Mouse (Mus musculus) layer of hippocampus, adult 8-10 months (tissue): ENCODE data around the gene Krtap28-13. TPM values are rescaled to one million over a fixed set of nuclear protein-coding genes. Genes with fewer than 3 reads are reported as not detected.

Source experiments
- DNase-seq, 2 experiments: peaks; one replicate each; pipeline ENCODE4 v3.0.0; 2022; ENCODE audit warnings: low spot score in 2 of 2
- total RNA-seq, 4 experiments: library from RNA; stranded (reverse); gene quantifications; 2 replicates each; pipeline ENCODE4 v1.2.4; 2022

The Krtap28-13 gene
- under 1 TPM in 1 of 4 experiments, not detected in 3; 0.33 TPM for total RNA-seq

DNA sequence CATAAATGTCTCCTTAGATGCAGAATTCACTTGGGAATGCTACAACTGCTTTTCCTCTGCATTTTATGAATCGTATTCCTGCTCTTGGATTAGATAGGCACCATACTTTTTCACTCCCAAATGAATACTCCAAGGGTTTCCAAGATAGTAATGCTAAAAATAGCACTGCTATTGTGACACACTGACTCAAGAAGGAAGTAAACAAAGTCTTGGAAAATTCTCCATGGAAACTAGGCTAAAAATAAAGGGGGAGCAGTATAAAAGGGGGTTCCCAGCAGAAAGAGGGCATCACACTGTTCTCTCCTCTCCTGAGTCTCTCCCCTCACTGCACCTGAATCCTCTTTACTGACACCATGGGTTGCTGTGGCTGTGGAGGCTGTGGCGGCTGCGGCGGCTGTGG, at the start of gene Krtap28-13:
TSS of gene Krtap28-13 (plus strand) at position 288 of the 400 bp plus-strand sequence.
- DNase-seq: no peak

DNA sequence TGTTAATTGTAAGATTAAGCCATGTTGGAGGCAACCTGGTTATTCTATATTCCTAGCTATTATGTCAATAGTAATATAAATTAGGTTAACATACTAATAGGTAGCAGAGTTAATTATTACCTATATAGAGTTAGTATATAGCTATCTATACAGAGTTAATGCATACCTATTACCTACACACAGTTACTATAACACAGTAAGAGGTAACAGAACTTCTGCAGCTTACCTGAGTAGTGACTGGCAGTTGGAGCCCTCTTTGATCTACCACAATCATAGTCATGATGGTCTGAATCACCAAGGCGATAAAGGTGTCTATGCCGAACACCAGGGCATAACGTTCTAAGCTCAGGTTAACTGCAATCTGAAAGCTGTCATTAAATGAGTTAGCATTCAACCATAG, 46.3 kb upstream of the Krtap28-13 start:
- no peak for DNase-seq

DNA sequence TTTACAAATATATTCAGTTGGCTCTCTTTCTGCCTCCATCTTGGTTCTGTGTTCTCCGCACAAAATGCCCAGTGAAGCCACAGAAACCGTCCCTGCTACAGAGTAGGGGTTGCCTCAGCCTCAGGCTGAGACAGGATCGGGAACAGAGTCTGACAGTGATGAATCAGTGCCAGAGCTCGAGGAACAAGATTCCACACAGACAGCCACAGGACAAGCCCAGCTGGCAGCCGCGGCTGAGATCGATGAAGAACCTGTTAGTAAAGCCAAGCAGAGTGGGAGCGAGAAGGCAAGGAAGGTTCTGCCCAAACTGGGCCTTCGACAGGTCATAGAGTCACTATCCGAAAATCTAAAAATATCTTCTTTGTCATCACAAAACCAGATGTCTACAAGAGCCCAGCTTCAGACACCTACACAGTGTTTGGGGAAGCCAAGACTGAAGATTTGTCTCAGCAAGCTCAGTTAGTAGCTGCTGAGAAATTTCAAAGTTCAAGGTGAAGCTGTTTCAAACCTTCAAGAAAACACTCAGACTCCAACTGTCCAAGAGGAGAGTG, 45.3 kb upstream of the Krtap28-13 start:
- no peak for DNase-seq

DNA sequence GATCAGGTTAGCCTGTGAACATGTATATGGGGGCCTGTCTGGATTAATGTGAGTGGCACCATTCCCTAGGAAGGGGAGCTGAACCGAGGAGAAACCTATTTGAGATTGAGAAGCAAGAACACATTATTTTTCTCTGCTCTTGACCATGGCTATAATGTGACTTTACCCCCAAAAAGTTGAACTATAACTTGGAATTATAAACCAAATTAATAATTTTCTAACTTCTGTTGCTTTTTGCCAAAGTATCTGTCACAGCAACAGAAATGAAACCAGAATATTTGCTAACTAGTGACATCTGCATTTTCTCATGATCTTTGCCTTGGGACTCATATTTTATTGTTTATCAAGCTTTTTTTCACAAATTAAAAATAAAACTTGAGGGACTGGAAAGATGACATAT, 44.2 kb upstream of the Krtap28-13 start:
- DNase-seq: no peak

DNA sequence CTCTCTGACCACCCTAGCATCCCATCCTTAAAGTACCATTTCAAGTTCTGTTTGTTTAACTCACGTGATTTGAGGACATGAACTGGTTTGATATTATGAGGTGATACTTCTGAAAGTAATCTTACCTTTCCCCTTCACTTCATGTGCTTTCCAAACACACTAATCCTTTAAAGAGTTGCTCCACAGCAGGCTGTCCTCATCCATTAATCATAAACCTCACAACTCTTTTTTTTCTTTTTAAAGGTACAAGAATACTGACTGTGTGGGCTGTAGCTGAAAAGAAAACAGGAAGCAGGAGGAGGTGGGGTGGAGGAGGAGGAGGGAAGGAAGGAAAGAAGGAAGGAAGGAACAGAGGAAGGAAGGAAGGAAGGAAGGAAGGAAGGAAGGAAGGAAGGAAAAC, 28.8 kb upstream of the Krtap28-13 start:
- DNase-seq: no peak

DNA sequence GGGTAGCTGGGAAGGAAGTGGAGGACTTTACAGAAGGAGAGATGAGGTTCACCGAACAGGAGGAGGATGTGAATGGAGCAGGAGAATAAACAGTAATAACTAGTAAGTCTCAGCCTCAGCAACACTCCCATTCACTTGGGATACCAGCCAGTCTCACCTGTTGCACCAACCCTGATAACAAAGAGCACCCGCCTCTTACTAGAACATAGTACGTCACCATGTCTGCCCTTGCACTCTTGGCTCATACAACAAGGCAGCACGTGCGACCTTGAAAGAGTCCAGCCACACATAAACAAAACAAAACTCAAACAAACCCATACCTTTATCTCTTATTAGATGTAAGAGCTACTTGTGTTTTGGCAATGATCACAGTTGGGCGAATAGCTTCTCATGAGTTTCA, 28.2 kb upstream of the Krtap28-13 start:
- no peak for DNase-seq

DNA sequence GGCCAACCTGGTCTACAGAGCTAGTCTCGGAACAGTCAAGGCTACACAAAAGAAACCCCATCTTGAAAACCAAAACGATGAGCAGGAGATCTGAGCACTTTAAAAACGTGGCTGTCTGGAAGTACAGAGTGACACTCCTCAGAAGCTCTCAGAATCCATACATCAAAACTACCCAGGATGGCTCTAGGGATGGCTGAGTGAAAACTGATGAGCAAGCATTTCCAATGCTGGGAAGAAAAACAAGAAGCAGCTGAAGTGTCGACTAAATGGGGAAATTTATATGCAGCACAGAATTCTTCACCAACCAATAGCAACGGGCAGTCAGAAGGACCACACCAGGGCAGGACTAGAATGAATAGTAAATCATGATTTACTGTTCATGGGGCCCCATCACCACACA, 26.2 kb upstream of the Krtap28-13 start:
- DNase-seq: no peak

DNA sequence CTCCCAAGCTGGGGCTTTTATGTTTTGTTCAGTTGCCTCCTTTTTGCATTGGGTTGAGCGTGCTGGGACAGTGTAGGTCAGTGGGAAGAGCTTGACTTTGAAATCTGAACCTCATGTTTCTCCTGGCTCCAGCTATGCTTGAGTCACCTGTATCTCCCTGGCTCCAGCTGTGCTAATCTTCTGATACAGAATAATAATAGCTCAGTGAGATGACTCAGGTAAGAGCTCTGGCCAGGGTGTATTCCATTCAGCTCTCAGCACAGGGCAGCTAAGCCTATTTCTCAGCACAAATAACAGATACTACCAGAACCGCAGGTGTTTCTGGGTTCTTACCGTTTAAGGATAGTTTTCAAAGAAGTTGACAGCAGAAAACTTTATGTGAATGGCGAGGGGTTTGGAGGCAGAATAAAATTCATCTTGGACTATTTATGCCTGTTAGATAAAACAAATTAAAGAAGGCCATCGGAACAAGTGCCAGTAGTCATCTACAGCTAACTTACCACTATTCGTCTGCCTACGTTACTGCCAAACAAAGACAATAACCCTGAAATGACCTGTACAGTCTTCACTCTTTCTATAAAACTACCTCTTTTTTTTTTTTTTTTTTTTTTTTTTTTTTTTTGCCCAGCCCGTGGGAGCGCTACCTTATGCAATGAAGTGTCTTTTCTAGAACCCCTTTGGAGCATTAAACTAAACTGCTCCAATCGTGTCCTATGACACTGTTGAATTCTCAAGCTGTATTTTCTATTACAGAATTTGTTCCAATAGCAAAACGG, 23.6 kb upstream of the Krtap28-13 start:
- no peak for DNase-seq

DNA sequence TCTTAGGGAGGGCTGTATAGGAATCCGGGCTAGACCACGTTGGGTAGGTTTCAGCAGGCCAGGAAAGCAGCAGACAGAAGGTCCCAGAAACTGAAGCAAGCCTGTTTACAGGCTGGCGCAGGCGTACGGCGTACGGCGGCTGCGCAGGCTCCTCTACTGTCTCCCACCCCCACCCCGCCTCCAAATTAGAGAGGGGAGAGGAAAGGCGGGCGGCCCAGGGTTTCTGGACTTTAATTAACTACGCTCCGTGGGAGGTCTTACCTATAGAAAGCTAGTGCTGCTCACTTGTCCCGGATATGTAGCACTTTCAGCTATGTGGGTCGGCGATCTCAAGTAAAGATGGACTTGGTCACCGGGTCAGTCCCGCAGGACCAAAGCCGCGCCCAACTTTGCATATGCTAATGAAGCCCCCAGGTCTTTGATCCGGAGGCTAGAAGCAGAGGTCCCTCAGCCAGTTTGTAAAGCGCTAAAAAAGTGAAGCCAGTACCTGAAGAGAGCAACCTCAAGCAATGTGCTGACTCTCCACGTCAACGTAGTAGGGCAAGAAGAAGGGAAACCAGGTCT, 22.5 kb upstream of the Krtap28-13 start, which contains the start of gene Slc19a3:
TSS of gene Slc19a3 (minus strand) at position 340 of the 564 bp plus-strand sequence.
- DNase-seq: peak; percentile 3 to 27

DNA sequence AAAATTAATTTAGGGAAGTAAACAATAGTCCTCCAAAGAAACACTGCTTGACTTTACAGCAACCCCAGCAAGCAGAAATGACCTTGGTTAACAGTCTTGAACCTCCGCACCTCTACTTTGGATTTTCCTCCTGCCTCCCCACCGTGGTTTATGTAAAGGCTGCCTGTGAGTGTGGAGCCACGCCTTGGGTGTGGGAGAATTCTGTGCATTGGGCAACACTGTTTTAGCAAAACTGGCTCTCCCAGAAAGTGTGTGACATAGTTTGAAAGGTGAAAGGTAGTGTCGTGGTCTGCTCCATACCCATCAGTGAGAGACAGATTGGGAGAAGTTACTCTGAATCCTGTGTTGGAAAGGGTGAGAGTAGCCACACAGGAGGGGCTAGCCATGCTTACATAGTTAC, 21.6 kb upstream of the Krtap28-13 start:
- DNase-seq: no peak

DNA sequence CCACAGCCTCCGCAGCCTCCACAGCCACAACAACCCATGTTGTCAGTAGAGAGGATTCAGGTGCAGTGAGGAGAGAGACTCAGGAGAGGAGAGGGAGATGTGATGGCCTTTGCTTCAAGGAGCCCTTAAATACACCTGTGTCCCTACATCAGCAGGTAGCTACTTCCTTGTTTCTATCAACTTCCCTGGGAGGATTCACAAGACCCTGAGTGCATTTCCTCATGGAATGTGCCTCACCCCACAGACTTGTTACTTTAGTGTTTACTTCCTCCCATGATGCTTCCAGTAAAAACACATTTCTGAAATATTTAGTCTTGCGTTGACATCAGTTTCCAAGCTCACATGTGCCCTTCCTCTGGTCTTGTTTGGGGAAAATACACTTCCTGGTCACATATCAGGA, 18.4 kb upstream of the Krtap28-13 start, which contains the start of gene Krtap28-10:
TSS of gene Krtap28-10 (minus strand) at position 101 of the 400 bp plus-strand sequence.
- DNase-seq: no peak

DNA sequence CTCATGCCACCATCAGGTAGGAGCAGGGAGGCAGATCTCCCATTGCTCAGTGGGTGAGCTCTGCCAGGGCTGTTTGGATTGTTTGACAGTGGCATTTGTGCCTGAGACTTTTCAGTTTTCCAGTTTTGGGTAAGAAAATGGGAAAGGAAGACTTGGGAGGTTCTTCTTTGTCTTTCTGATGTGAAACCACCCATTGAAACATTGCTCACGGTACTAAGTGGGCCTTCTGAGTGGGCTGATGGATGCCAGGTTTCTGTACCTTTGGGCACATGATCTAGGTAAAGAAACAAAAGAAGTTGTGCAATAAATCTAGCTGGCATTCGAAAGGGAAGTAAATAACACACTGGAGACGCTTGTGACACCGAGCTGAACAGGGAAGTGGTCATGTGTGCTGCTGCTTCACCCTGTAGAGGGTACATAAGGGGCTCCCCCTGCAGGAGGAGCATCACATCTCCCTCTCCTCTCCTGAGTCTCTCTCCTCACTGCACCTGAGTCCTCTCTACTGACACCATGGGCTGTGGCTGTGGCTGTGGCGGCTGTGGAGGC, 15.8 kb upstream of the Krtap28-13 start, which contains the start of gene Gm47969:
TSS of gene Gm47969 (plus strand) at position 51 of the 546 bp plus-strand sequence.
- DNase-seq: no peak

DNA sequence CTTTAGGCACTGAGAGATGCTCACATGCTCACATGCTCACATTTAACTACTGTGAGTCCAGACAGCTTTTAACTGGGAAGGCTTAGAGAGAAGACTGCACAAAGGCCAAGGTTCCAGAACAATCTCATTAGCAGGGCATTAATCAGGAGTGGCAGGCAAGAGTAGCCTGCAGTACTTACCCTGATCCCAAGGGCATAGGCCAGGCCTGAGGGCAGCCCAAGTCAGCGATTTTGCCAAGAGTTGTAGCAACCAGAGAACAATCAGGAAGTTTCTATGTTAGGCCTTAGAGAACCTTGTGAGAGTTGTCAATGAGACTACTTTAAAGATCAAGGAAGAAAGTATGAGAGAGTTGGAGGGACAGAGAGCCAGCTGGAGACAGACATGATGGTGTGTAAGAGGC, 2.2 kb upstream of the Krtap28-13 start:
- DNase-seq: no peak

DNA sequence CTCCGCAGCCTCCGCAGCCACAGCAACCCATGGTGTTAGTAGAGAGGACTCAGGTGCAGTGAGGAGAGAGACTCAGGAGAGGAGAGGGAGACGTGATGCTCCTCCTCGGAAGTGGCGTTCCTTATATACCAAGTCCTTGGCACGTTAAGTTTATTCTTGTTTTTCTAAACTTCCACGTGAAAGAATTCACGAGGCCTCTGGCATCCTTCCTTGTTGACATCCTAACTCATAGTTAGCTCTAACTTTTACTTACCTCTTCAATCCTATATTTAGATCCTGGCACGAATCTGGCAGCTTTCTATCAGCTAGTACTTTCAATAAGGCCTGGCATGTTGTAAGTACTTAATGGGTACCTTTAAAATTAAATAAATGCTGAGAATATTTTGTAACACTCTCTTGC, 1.5 kb upstream of the Krtap28-13 start, which contains the start of gene A030005K14Rik:
TSS of gene A030005K14Rik (minus strand) at position 101 of the 400 bp plus-strand sequence.
- no peak for DNase-seq

DNA sequence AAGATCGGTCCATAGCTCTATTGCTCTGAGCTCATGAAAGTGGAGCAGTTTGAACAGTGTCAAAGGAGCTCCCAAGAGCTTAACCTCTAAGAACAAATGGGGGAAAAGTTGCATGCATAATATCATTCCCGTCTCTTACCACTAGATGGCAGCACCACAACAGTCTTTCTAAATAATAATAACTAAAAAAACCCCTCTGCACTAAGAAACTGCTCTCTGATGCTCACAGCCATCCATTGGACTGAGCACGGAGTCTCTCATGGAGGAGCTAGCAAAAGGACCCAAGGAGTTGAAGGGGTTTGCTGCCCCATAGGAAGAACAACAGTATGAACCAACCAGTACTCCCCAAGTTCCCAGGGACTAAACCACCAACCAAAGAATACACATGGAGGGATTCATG, 4.1 kb downstream of the Krtap28-13 start:
- no peak for DNase-seq

DNA sequence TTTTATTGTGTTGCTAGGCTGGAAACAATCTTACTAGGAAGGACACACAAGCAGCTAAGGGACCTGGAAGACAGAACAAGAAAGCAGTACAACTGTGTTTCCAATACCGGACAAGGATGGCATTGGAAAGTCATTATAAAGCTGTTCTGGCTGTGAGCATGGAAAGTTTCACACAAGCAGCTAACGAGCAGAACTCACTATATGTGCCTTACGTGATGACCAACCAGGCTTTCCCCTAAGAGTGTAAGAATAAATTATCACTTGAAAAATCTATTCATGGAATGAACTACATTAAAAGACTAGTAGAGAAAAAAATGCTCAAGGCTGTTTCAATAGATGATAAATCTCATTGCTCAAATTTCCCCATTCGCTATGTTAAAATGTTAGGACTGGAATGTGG, 5.8 kb downstream of the Krtap28-13 start:
- no peak for DNase-seq

DNA sequence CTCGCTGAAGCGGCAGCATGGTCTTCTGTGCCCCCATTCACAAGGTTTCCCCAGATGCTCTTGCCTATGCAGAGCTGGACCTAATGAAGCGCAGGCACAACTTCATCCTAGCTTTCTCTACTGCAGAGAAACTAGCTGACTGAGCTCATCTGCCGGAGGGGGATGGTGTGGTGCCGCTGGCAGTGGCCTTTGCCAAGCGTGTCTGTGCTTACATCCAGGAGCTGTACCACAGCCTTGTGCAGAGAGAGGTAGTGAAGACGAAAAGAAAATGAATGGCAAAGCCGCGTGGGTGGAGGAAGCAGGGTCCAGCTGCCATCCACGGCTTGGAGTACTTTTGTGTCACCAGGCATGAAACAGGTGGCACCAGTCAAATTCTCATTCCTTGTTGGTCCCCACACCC, 6.5 kb downstream of the Krtap28-13 start:
- no peak for DNase-seq

DNA sequence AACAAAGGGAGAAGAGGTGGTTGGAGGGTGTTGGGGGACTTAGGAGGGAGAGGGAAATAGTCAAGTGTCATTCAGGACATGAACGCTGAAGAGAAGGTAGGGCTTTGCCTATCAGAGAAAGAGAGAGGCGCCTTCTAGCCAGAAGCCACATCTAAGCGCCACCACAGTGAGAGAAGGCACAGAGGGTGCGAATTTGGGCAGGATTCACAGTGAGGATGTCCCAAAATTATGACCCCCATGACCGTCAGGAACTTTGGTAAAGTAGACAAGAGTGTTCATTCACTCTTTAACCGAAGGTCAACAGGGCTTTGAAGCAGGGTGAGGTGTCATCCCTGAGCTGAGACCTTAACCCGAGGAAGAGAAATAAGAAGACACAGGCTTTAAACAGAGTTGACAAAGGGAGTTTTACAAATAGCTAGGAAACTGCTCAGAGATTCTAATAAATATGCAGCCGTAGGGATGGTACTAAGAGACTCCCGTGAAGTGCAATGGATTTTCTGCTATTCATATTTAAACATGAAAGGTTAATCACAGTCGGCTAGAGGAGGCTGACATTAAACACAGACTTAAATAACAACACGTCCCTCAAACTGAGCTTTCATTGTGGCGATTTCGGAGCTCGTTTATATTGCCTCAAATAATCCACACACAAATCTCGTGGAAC, 14.9 kb downstream of the Krtap28-13 start:
- no peak for DNase-seq

DNA sequence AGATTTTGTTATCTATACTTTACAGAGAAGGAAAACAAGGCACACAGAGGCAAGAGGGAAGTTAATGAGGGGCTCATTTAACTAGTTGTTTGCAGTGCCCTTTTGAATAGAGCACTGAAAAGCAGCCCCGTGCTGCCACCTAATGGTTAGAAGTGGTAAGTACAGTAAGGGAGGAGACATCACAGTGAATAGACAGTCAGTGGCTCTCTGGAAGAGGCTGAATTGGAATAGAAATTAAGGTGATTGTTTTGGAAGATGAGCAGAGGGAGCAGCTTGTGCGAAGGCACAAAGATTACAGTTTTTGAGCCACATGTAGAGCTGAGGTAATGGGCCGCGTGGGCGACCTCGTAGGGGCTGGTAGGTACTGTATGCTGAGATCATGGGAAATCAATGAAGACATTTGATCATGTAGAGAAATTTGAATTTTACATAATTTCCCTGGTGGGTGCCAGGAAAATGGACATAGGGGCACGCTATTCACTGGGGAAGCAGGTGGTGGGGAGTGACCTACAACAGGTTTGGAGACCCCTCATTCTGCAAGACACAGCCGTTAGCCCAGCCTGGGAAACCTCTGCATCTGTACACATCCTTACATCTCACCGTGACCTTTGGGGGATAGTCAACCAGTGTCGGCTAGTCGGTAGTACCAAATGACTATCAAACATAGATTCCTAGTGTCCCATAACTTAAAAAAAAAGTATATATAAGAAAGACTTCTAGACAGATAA, 15.6 kb downstream of the Krtap28-13 start:
- DNase-seq: peak in 1 of 2 experiments; percentile 13

DNA sequence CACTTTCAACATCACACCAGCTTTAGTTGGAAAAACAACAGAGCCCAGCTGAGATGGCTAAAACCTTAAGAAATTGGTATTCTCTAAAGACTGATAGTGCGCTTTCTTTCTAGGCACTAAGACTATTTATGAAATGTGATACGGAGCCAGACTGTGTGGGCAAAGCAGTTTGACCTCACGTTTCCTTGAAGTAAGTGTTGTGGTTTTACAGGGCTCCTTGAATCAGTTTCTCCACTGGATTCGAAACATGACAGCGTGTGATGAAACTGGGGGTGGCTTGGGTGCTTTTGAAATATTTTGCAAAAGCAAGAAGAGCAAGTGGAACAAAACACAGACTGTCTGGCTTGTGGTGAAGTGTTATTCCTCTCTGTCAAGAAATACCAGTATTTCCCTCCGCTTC, 16.3 kb downstream of the Krtap28-13 start:
- no peak for DNase-seq

DNA sequence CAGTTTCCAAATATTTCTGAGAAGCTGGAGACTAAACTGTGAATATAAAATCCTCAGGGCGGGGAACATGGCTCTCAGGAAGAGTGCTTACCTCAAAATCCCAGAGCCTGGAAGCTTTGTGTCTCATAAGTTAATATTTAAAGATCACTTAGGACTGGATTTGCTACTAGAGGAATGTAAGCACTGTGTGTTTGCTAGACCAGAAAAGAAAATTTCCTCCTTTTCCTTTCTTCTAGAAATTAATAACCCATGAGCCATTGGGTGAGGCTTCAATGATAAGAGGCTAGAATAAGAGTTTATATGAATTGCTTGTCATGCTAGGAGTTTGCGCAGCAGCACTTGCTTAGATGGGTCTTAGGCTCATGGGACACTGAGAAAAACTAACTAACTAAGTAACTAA, 24.1 kb downstream of the Krtap28-13 start:
- DNase-seq: no peak
